Mouse (Mus musculus): ENCODE measurements around the gene Tfg. TPM values are rescaled to one million over a fixed set of nuclear protein-coding genes. Genes with fewer than 3 reads are reported as not detected.

The Tfg gene
- polyA plus RNA-seq, 1 experiment from 2014 or later = 145 TPM

Other genes starting within 250 kb of the Tfg start
- gene Abi3bp, start 239.6 kb downstream of the Tfg start, polyA plus RNA-seq (2015; fragmentation: Nextera tagmentation; extraction: Ambion mirVana) = 0.21 and 0.22 TPM in 2 replicates
- gene Adgrg7, start 78.4 kb upstream of the Tfg start, polyA plus RNA-seq (2015; fragmentation: Nextera tagmentation; extraction: Ambion mirVana) = not detected in 2 replicates
- 2.7 and 2.8 TPM in 2 replicates for gene Tmem45a, start 168.7 kb upstream of the Tfg start, polyA plus RNA-seq (2015; fragmentation: Nextera tagmentation; extraction: Ambion mirVana)
- 0.28 TPM in 1 of 2 replicates, not detected in the other for gene Lnp1, start 210.6 kb upstream of the Tfg start, polyA plus RNA-seq (2015; fragmentation: Nextera tagmentation; extraction: Ambion mirVana)

All from forebrain, embryonic 13.5 days (tissue).